Mouse (Mus musculus) liver, adult 2 months (tissue): ENCODE measurements around the gene Ankrd44. TPM values are rescaled to one million over a fixed set of nuclear protein-coding genes. Genes with fewer than 3 reads are reported as not detected.

Experiments
- DNase-seq: peaks from one replicate; pipeline ENCODE4 v3.0.0-alpha.2; 2011; ENCODE audit warnings: low read depth, low spot score; ENCODE audit errors: extremely low read depth
- H3K27ac ChIP-seq: fragments of 200-500 bp; replicated peaks from 2 replicates; pipeline ENCODE4 v1.5.1; 2012; ENCODE audit warnings: low read depth, mild to moderate bottlenecking, control low read depth, inconsistent platforms, low read length; ENCODE audit not compliant: insufficient read depth
- H3K27me3 ChIP-seq: fragments of 200-500 bp; 2 replicates; pipeline ENCODE4 v1.6.1; 2012; ENCODE audit warnings: mild to moderate bottlenecking, moderate library complexity, low read length, inconsistent platforms; ENCODE audit not compliant: control insufficient read depth, insufficient read depth
- H3K36me3 ChIP-seq: fragments of 200-500 bp; 2 replicates; pipeline ENCODE4 v1.6.1; 2012; ENCODE audit warnings: low read length, inconsistent platforms; ENCODE audit not compliant: control insufficient read depth, insufficient read depth
- H3K4me1 ChIP-seq: fragments of 200-500 bp; 2 replicates; pipeline ENCODE4 v1.6.1; 2011; ENCODE audit warnings: low read length; ENCODE audit not compliant: control insufficient read depth, insufficient read depth
- H3K4me3 ChIP-seq: fragments of 200-500 bp; 2 replicates; pipeline ENCODE4 v1.5.1; 2011; ENCODE audit warnings: low read depth, mild to moderate bottlenecking, control low read depth, low read length, moderate library complexity; ENCODE audit not compliant: insufficient read depth
- H3K79me2 ChIP-seq: fragments of 200-500 bp; 2 replicates; pipeline ENCODE4 v1.6.1; 2012; ENCODE audit warnings: inconsistent platforms, mild to moderate bottlenecking, low read length, moderate library complexity; ENCODE audit not compliant: control insufficient read depth, insufficient read depth
- H3K9ac ChIP-seq: fragments of 200-500 bp; 2 replicates; pipeline ENCODE4 v1.6.1; 2012; ENCODE audit warnings: low read depth, mild to moderate bottlenecking, control low read depth, inconsistent platforms, low read length
- CTCF ChIP-seq: fragments of 200-500 bp; IDR thresholded peaks from 2 replicates; pipeline ENCODE4 v1.5.1; 2011; ENCODE audit warnings: low read depth, low read length, control low read depth
- POLR2A ChIP-seq: fragments of 200-500 bp; IDR thresholded peaks from 2 replicates; pipeline ENCODE4 v1.6.1; 2011; ENCODE audit warnings: low read length, control low read depth; ENCODE audit not compliant: insufficient read depth; ENCODE audit errors: extremely low read depth
- WGBS: fragments of 180-500 bp; shearing (Covaris S2); methylation state at CpG from one replicate; pipeline ENCODE4 v1.1.7; 2018; 5-methylcytosine and 5-hydroxymethylcytosine counted together
- polyA plus RNA-seq: library from polyadenylated mRNA; depleted of rRNA; stranded (reverse); fragments of >200 nt; gene quantifications from 2 replicates; pipeline ENCODE4 v1.2.3, GENCODE M21; 2012
- total RNA-seq: library from RNA; depleted of rRNA; stranded (reverse); fragments of >200 nt; gene quantifications from 2 replicates; pipeline ENCODE4 v1.2.3, GENCODE M21; 2014

Gene Ankrd44
- total and polyA plus RNA-seq, 2 experiments = 2.3 to 8.5 TPM

DNA sequence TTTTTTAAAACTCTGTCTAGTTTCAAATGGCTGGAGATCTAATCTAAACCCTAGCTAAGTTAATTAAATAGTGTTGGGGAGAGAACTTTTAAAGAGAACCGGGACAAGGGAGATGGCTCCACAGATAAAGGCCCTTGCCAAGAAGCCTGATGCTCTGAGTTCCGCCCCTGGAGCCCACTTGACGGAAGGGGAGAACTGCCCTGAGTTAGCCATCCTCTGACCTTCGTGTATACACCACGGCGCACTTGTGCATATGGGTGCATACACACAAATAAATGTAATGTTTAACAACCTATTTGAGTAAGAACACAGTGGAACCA, 87.7 kb downstream of the Ankrd44 start:
- H3K4me3 ChIP-seq = no peak overlapping the region
- peak overlapping the region; percentile 41; the same call in 1 of the 2 replicates for H3K27ac ChIP-seq
- H3K9ac ChIP-seq = no peak overlapping the region
- peaks cover 3% of the 10 kb centered on the region; the same call in 1 of the 2 replicates for H3K79me2 ChIP-seq
- 67% methylated on average over 6 of the region's 6 CpGs for WGBS
- TF ChIP-seq POLR2A (no peak), CTCF (no peak)
- H3K36me3 ChIP-seq = no peaks in the 10 kb centered on the region
- no peaks in the 10 kb centered on the region for H3K27me3 ChIP-seq
- H3K4me1 ChIP-seq = peaks cover 9% of the 10 kb centered on the region; the same call in 1 of the 2 replicates
- no peak for DNase-seq

DNA sequence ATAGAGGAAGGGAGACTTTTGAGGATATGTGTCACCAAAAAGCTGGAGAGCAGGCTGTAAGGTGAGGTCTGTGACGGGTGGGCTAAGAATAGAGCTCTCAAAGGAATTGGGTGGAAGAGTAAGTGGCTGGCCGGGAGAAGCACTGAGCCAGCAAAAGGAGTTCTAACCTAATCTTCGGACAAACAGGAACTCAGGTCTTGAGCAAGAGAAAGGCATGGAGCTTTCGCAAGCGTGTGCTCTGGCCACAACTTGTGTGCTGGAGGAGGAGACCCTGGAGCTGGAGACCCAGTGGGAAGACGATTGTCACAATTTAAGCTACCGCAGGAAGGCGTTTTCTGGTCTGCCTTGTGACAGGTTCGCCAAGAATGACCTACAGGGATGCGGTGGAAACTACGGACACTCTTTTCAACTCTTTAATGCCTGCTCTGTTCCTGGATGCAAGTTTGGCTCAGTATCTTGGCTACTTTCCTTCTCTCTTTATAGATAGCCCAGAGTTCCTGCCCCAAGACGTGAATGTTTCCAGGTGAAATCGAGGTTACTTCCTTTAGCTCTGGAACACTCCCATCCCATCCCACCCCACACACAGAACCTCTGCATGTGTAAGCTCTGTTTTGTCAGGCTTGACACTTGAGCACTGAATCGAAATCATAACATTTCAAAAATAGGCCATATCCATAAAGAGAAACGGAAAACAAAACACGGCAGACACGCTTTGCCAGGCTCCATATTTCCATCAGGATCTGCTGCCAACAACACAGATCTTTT, 88.3 kb downstream of the Ankrd44 start:
- TF ChIP-seq CTCF (no peak), POLR2A (no peak)
- Histone ChIP-seq H3K27ac (peak overlapping the region; percentile 41), H3K36me3 (no peaks in the 10 kb centered on the region), H3K4me1 (peaks cover 9% of the 10 kb centered on the region; the same call in 1 of the 2 replicates), H3K4me3 (peak overlapping the region; percentile 6; the same call in 1 of the 2 replicates), H3K9ac (no peak overlapping the region), H3K27me3 (no peaks in the 10 kb centered on the region), H3K79me2 (peaks cover 2% of the 10 kb centered on the region; the same call in 1 of the 2 replicates)
- DNase-seq = peak; percentile 33
- 71% methylated on average over 17 of the region's 17 CpGs for WGBS

DNA sequence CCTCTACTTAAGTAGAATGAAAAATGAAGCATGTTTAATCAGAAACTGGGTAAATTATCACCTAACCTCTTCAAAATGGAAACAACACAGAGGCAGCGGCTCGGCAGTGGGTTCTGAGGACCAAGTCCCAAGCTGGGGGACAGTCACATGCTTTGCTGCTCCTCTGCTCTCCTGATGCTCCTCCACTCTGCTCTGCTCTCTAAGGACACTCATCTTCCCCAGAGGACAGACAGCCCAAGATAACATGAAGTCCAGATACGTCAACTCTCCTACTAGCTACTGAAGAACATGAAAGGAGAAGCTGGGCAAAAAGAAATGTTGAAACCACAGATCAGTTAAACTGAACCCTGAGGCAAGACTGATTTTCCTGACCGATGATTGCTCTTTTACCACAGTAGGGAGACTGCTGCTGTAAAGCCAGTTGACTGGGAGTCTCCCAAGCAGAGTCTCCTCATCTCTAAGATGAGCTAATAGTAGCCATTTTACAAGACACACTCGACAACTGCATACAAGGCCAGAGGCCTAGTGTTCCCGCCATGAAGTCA, 90.5 kb downstream of the Ankrd44 start:
- Histone ChIP-seq H3K9ac (no peak overlapping the region), H3K36me3 (no peaks in the 10 kb centered on the region), H3K27me3 (no peaks in the 10 kb centered on the region), H3K79me2 (no peaks in the 10 kb centered on the region), H3K4me3 (no peak overlapping the region), H3K4me1 (peaks cover 9% of the 10 kb centered on the region; the same call in 1 of the 2 replicates), H3K27ac (no peak overlapping the region)
- TF ChIP-seq CTCF (no peak), POLR2A (no peak)
- WGBS = 90% methylated on average over 6 of the region's 6 CpGs
- DNase-seq = no peak

DNA sequence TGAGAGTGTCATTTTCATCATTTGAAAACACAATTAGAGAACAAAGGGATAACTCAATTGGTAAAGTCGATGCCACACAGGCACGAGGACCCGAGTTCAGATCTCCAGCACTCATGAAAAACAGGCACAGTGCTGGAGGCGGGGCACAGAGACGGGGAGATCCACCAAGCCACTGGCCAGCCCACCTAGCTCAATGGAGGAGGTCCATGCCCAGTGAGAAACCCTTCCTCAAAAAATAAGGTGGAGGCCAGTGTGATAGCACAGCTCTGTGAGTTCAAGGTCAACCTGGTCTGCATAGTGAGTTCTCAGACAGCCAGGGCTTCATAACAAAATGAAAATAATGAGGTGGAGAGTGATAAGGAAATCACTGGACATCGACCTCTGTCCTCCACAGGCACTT, 93.0 kb downstream of the Ankrd44 start:
- Histone ChIP-seq H3K27ac (no peak overlapping the region), H3K27me3 (no peaks in the 10 kb centered on the region), H3K4me1 (peaks cover 8% of the 10 kb centered on the region), H3K36me3 (no peaks in the 10 kb centered on the region), H3K79me2 (no peaks in the 10 kb centered on the region), H3K4me3 (no peak overlapping the region), H3K9ac (no peak overlapping the region)
- no peak for DNase-seq
- no peak for TF ChIP-seq POLR2A
- no peak for TF ChIP-seq CTCF
- 78% methylated on average over 6 of the region's 6 CpGs for WGBS

DNA sequence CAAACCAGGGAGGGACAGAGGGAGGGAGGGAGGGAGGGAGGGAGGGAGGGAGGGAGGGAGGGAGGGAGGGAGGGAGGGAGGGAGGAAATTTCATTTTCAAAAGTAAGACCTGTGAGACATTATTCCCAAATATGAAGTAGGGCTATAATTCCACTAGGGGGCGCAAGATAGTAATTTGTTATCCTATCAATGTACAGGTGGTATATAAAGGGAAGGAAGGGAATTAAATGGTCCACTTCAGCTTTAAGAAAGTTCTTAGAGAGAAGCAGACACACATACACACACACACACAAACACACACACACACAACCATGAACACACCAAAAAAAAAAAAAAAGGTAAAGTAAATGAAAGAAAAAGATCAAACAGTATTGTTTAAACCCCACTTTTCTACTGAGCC, 93.4 kb downstream of the Ankrd44 start:
- Histone ChIP-seq H3K4me1 (peaks cover 8% of the 10 kb centered on the region), H3K9ac (no peak overlapping the region), H3K79me2 (no peaks in the 10 kb centered on the region), H3K4me3 (no peak overlapping the region), H3K36me3 (no peaks in the 10 kb centered on the region), H3K27me3 (no peaks in the 10 kb centered on the region), H3K27ac (no peak overlapping the region)
- DNase-seq = peak; percentile 61
- WGBS = 0% methylated on average over 1 of the region's 1 CpGs
- TF ChIP-seq POLR2A (no peak), CTCF (peak; percentile 49)

DNA sequence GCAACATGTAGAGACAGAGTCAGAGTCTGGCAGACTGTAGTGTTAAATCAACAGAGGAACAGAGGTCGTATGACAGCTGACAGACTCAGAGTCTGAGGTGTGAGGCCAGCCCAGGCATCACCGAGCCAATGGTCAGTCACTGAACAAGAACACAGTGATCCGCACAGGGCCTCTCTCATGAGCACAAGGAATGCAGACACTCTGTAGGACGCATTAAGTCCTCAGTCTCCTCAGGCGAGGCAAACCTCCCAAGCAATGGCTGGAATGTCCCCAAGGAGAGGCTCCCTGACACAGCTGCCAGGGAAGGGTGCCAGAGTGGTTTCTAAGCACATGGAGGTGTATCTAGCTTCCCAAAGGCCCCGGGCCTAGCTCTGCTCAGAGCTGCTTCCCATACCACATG, 96.0 kb downstream of the Ankrd44 start:
- peak; percentile 53 for DNase-seq
- Histone ChIP-seq H3K27ac (no peak overlapping the region), H3K36me3 (no peaks in the 10 kb centered on the region), H3K4me3 (no peak overlapping the region), H3K27me3 (no peaks in the 10 kb centered on the region), H3K9ac (no peak overlapping the region), H3K79me2 (no peaks in the 10 kb centered on the region), H3K4me1 (peaks cover 12% of the 10 kb centered on the region)
- 35% methylated on average over 6 of the region's 6 CpGs for WGBS
- TF ChIP-seq CTCF = no peak
- TF ChIP-seq POLR2A = no peak
